Mouse (Mus musculus) embryonic facial prominence, embryonic 14.5 days (tissue): ENCODE measurements at regions not wholly inside any gene's neighbourhood (a gene's known extent, or its start where the extent isn't known, plus 50 kb on each side); places are given as distances from the start of the nearest gene placed in this dataset.

Experiments
- ATAC-seq: fragments of 200-750 bp; cut with Nextera tagmentation; 2 replicates; pipeline ENCODE4 v1.8.0; 2017; ENCODE audit warnings: low read depth, moderate number of reproducible peaks, moderate TSS enrichment
- DNase-seq: peaks from one replicate; pipeline ENCODE4 v3.0.0-alpha.2; 2015; ENCODE audit warnings: low spot score
- H3K27ac ChIP-seq: fragments of 300-500 bp; sonication (generic); replicated peaks from 2 replicates; pipeline ENCODE4 v1.5.1; 2014; ENCODE audit warnings: low read depth, mild to moderate bottlenecking, low read length, moderate library complexity
- H3K27me3 ChIP-seq: fragments of 300-500 bp; sonication (generic); replicated peaks from 2 replicates; pipeline ENCODE4 v1.6.1; 2014; ENCODE audit warnings: low read length; ENCODE audit not compliant: control insufficient read depth, insufficient read depth
- H3K36me3 ChIP-seq: fragments of 300-500 bp; sonication (generic); 2 replicates; pipeline ENCODE4 v1.6.1; 2014; ENCODE audit warnings: low read length, mixed read lengths; ENCODE audit not compliant: control insufficient read depth, insufficient read depth
- H3K4me1 ChIP-seq: fragments of 300-500 bp; sonication (generic); 2 replicates; pipeline ENCODE4 v1.6.1; 2014; ENCODE audit warnings: antibody characterized with exemption, low read length; ENCODE audit not compliant: control insufficient read depth, insufficient read depth
- H3K4me2 ChIP-seq: fragments of 300-500 bp; sonication (generic); 2 replicates; pipeline ENCODE4 v1.6.1; 2014; ENCODE audit warnings: low read depth, mild to moderate bottlenecking, low read length, moderate library complexity, mixed read lengths
- H3K4me3 ChIP-seq: fragments of 300-500 bp; sonication (generic); 2 replicates; pipeline ENCODE4 v1.5.1; 2014; ENCODE audit warnings: low read depth, mild to moderate bottlenecking, low read length
- H3K9ac ChIP-seq: fragments of 300-500 bp; sonication (generic); 2 replicates; pipeline ENCODE4 v1.6.1; 2014; ENCODE audit warnings: low read depth, mild to moderate bottlenecking, low read length, moderate library complexity, mixed read lengths
- H3K9me3 ChIP-seq: fragments of 300-500 bp; sonication (generic); 2 replicates; pipeline ENCODE4 v1.6.1; 2016; ENCODE audit warnings: low read length; ENCODE audit not compliant: control insufficient read depth
- WGBS: fragments of 180-500 bp; shearing (Covaris S2); extraction: QIAGEN DNeasy Blood & Tissue Kit; methylation state at CpG from one replicate; pipeline ENCODE4 v1.1.7; 2014; 5-methylcytosine and 5-hydroxymethylcytosine counted together

- Histone ChIP-seq H3K27ac (no peak overlapping the region), H3K4me2 (no peak overlapping the region), H3K4me3 (no peak overlapping the region), H3K9ac (no peak overlapping the region), H3K27me3 (no peaks in the 10 kb centered on the region), H3K9me3 (no peaks in the 10 kb centered on the region), H3K4me1 (no peaks in the 10 kb centered on the region), H3K36me3 (no peaks in the 10 kb centered on the region)
- 39% methylated on average over 3 of the region's 3 CpGs for WGBS
- ATAC-seq (no peak), DNase-seq (peak; percentile 48)
Observed at GRCm38 (mm10) chr3:65055401-65055800, 53.8 kb upstream of the Kcnab1 start.
